Mouse (Mus musculus): ENCODE measurements around the gene Lrfn2.

- no peak for TF ChIP-seq POLR2A (IDR thresholded peaks at IDR 0.05; ENCODE audit: borderline replicate concordance, insufficient read depth, low read length)
- no peak for TF ChIP-seq CTCF (IDR thresholded peaks at IDR 0.05; ENCODE audit: borderline replicate concordance, insufficient read depth, low read depth, low read length)
Observed at GRCm38 (mm10) chr17:48971296-48971695, 39.1 kb downstream of the Lrfn2 start.
